Mouse (Mus musculus): Measurements from ENCODE around the gene Bloc1s3. TPM values are rescaled to one million over a fixed set of nuclear protein-coding genes. Genes with fewer than 3 reads are reported as not detected.

Gene Bloc1s3
- polyA plus RNA-seq, 1 experiment from 2014 or later, result 3.0 TPM

DNA sequence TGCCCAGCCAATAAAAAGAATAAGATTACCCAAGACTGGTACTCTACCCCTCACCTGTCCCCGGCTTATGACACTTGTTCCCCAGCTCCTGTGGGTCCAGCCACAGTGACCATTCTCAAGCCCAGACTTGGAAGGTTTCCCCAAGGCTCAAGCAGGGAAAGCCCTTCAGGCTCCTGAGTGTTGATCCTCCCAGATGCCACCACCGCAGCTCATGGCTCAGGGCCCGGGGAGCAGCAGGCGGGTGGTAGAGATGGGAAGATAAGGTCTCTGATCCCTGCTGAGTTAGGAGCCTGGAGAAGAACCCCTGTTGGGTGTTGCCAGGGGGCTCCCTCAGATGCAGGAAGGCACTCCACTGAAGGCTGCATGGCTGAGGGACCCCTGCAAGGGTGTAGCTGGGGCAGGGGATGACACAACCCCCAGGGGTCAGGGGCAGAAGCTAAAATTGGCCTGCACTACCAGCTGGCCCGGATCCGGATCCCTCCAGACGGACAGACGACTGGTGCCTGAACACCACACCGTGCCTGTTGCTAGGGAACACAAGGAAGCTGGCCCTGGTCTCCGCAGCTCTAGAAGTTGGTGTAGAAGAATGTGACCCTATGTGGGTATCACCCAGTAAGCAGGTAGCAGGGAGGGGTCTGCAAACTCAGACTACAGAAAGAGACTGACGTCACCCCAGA lies 52.2 kb downstream of the Bloc1s3 start:
- DNase-seq (ENCODE audit: low spot score) (no peak), ATAC-seq (replicated peaks; ENCODE audit: low FRiP score, low read depth) (no peak)
- Histone ChIP-seq H3K9ac (ENCODE audit: low read depth, low read length) (no peak overlapping the region), H3K36me3 (ENCODE audit: insufficient read depth, low read length) (peaks cover 8% of the 10 kb centered on the region), H3K27ac (no peak overlapping the region), H3K9me3 (replicated peaks; ENCODE audit: low read length) (no peaks in the 10 kb centered on the region), H3K4me3 (replicated peaks; ENCODE audit: low read depth, low read length) (no peak overlapping the region), H3K4me2 (ENCODE audit: low read length) (no peak overlapping the region), H3K27me3 (ENCODE audit: insufficient read depth, low read length) (no peaks in the 10 kb centered on the region), H3K4me1 (replicated peaks; ENCODE audit: insufficient read depth, low read length) (peaks cover 10% of the 10 kb centered on the region; the same call in 1 of the 2 replicates)
- WGBS, result 70% methylated on average over 11 of the region's 11 CpGs
- no peak for TF ChIP-seq CTCF (IDR thresholded peaks at IDR 0.05; ENCODE audit: low read depth)

- no peaks in the 10 kb centered on the region for H3K27me3 ChIP-seq (ENCODE audit: insufficient read depth, low read length)
- no peak for TF ChIP-seq CTCF (IDR thresholded peaks at IDR 0.05; ENCODE audit: low read depth)
- whole genome bisulfite sequencing, result 97% methylated on average over 4 of the region's 4 CpGs
These were observed 53.0 kb downstream of the Bloc1s3 start for GRCm38 (mm10) chr7:19455186-19455585.

More at GRCm38 (mm10) chr7:19455186-19455585, 53.0 kb downstream of the Bloc1s3 start:
- Histone ChIP-seq H3K9ac (ENCODE audit: low read depth, low read length) (no peak overlapping the region), H3K4me2 (ENCODE audit: low read length) (no peak overlapping the region), H3K4me3 (replicated peaks; ENCODE audit: low read depth, low read length) (no peak overlapping the region), H3K27ac (no peak overlapping the region), H3K4me1 (replicated peaks; ENCODE audit: insufficient read depth, low read length) (peaks cover 10% of the 10 kb centered on the region; the same call in 1 of the 2 replicates), H3K36me3 (ENCODE audit: insufficient read depth, low read length) (peaks cover 12% of the 10 kb centered on the region), H3K9me3 (replicated peaks; ENCODE audit: low read length) (no peaks in the 10 kb centered on the region)
- no peak for ATAC-seq (replicated peaks; ENCODE audit: low FRiP score, low read depth)
- DNase-seq (ENCODE audit: low spot score), result no peak

Other genes starting within 250 kb of the Bloc1s3 start
- gene Vasp, start 236.6 kb downstream of the Bloc1s3 start, polyA plus RNA-seq (2015; fragmentation: Nextera tagmentation; extraction: Ambion mirVana), result 89.4 and 94.4 TPM in 2 replicates
- gene Ppm1n, start 228.3 kb downstream of the Bloc1s3 start, polyA plus RNA-seq (2015; fragmentation: Nextera tagmentation; extraction: Ambion mirVana), result 0.18 TPM in 1 of 2 replicates, not detected in the other
- 7.3 and 7.4 TPM in 2 replicates for gene Rtn2, start 225.7 kb downstream of the Bloc1s3 start, polyA plus RNA-seq (2015; fragmentation: Nextera tagmentation; extraction: Ambion mirVana)
- gene Fosb, start 198.3 kb downstream of the Bloc1s3 start, polyA plus RNA-seq (2015; fragmentation: Nextera tagmentation; extraction: Ambion mirVana), result 0.11 TPM in 2 replicates
- 68.4 and 68.8 TPM in 2 replicates for gene Ercc1, start 163.6 kb downstream of the Bloc1s3 start, polyA plus RNA-seq (2015; fragmentation: Nextera tagmentation; extraction: Ambion mirVana)
- 16.7 and 17.7 TPM in 2 replicates for gene Cd3eap, start 148.9 kb downstream of the Bloc1s3 start, polyA plus RNA-seq (2015; fragmentation: Nextera tagmentation; extraction: Ambion mirVana)
- gene Ppp1r13l, start 148.6 kb downstream of the Bloc1s3 start, polyA plus RNA-seq (2015; fragmentation: Nextera tagmentation; extraction: Ambion mirVana), result 3.0 and 4.0 TPM in 2 replicates
- 11.0 and 11.5 TPM in 2 replicates for gene Ercc2, start 126.4 kb downstream of the Bloc1s3 start, polyA plus RNA-seq (2015; fragmentation: Nextera tagmentation; extraction: Ambion mirVana)
- gene Klc3, start 104.3 kb downstream of the Bloc1s3 start, polyA plus RNA-seq (2015; fragmentation: Nextera tagmentation; extraction: Ambion mirVana), result 6.7 and 8.2 TPM in 2 replicates
- 1.0 and 1.2 TPM in 2 replicates for gene Ckm, start 103.6 kb downstream of the Bloc1s3 start, polyA plus RNA-seq (2015; fragmentation: Nextera tagmentation; extraction: Ambion mirVana)
- gene Mark4, start 49.5 kb downstream of the Bloc1s3 start, polyA plus RNA-seq (2015; fragmentation: Nextera tagmentation; extraction: Ambion mirVana), result 6.6 and 7.9 TPM in 2 replicates
- 6.7 and 8.0 TPM in 2 replicates for gene Exoc3l2, start 45.0 kb downstream of the Bloc1s3 start, polyA plus RNA-seq (2015; fragmentation: Nextera tagmentation; extraction: Ambion mirVana)
- gene Trappc6a, start within 50 bp of the Bloc1s3 start, polyA plus RNA-seq (2015; fragmentation: Nextera tagmentation; extraction: Ambion mirVana), result 88.5 and 91.7 TPM in 2 replicates
- gene Nkpd1, start 9.5 kb upstream of the Bloc1s3 start, polyA plus RNA-seq (2015; fragmentation: Nextera tagmentation; extraction: Ambion mirVana), result not detected in 2 replicates
- gene Ppp1r37, start 54.7 kb upstream of the Bloc1s3 start, polyA plus RNA-seq (2015; fragmentation: Nextera tagmentation; extraction: Ambion mirVana), result 15.3 and 17.1 TPM in 2 replicates
- gene Zfp296, start 68.9 kb upstream of the Bloc1s3 start, polyA plus RNA-seq (2015; fragmentation: Nextera tagmentation; extraction: Ambion mirVana), result 0.17 and 0.34 TPM in 2 replicates
- 164 and 167 TPM in 2 replicates for gene Gemin7, start 69.2 kb upstream of the Bloc1s3 start, polyA plus RNA-seq (2015; fragmentation: Nextera tagmentation; extraction: Ambion mirVana)
- gene Clasrp, start 96.1 kb upstream of the Bloc1s3 start, polyA plus RNA-seq (2015; fragmentation: Nextera tagmentation; extraction: Ambion mirVana), result 33.5 and 35.1 TPM in 2 replicates
- 9.3 and 10.6 TPM in 2 replicates for gene Relb, start 121.1 kb upstream of the Bloc1s3 start, polyA plus RNA-seq (2015; fragmentation: Nextera tagmentation; extraction: Ambion mirVana)
- 96.9 and 97.8 TPM in 2 replicates for gene Clptm1, start 156.7 kb upstream of the Bloc1s3 start, polyA plus RNA-seq (2015; fragmentation: Nextera tagmentation; extraction: Ambion mirVana)
- gene Apoc2, start 169.6 kb upstream of the Bloc1s3 start, polyA plus RNA-seq (2015; fragmentation: Nextera tagmentation; extraction: Ambion mirVana), result 1.8 and 2.4 TPM in 2 replicates
- gene Gm44805, start 173.1 kb upstream of the Bloc1s3 start, polyA plus RNA-seq (2015; fragmentation: Nextera tagmentation; extraction: Ambion mirVana), result 0.79 TPM in 1 of 2 replicates, not detected in the other
- 0.26 and 0.60 TPM in 2 replicates for gene Apoc4, start 173.1 kb upstream of the Bloc1s3 start, polyA plus RNA-seq (2015; fragmentation: Nextera tagmentation; extraction: Ambion mirVana)
- gene Apoc1, start 184.3 kb upstream of the Bloc1s3 start, polyA plus RNA-seq (2015; fragmentation: Nextera tagmentation; extraction: Ambion mirVana), result 37.1 and 48.4 TPM in 2 replicates
- 511 and 585 TPM in 2 replicates for gene Apoe, start 190.8 kb upstream of the Bloc1s3 start, polyA plus RNA-seq (2015; fragmentation: Nextera tagmentation; extraction: Ambion mirVana)
- gene Tomm40, start 207.1 kb upstream of the Bloc1s3 start, polyA plus RNA-seq (2015; fragmentation: Nextera tagmentation; extraction: Ambion mirVana), result 163 and 167 TPM in 2 replicates
- 112 and 114 TPM in 2 replicates for gene Nectin2, start 242.1 kb upstream of the Bloc1s3 start, polyA plus RNA-seq (2015; fragmentation: Nextera tagmentation; extraction: Ambion mirVana)